Mouse (Mus musculus) midbrain, embryonic 13.5 days (tissue): ENCODE measurements at regions not wholly inside any gene's neighbourhood (a gene's known extent, or its start where the extent isn't known, plus 50 kb on each side); places are given as distances from the start of the nearest gene placed in this dataset.
A peak's percentile ranks its signal among the peaks of the same experiment; 100 is the strongest.
"Not testable (repeated sequence)": the region's sequence is repeated elsewhere in the genome, so short reads cannot be mapped to it uniquely, and the experiment has no call there.

ENCODE experiments used
- ATAC-seq: fragments of 200-750 bp; cut with Nextera tagmentation; 2 replicates; pipeline ENCODE4 v1.8.0; 2017; ENCODE audit warnings: mild to moderate bottlenecking, moderate TSS enrichment, moderate library complexity
- H3K27ac ChIP-seq: fragments of 300-500 bp; sonication (generic); 2 replicates; pipeline ENCODE4 v1.5.1; 2015; ENCODE audit warnings: inconsistent platforms, mild to moderate bottlenecking, moderate library complexity
- H3K27me3 ChIP-seq: fragments of 300-500 bp; sonication (generic); 2 replicates; pipeline ENCODE4 v1.6.1; 2015; ENCODE audit warnings: mild to moderate bottlenecking, inconsistent platforms
- H3K36me3 ChIP-seq: fragments of 300-500 bp; sonication (generic); 2 replicates; pipeline ENCODE4 v1.6.1; 2015; ENCODE audit warnings: mild to moderate bottlenecking, inconsistent platforms
- H3K4me1 ChIP-seq: fragments of 300-500 bp; sonication (generic); replicated peaks from 2 replicates; pipeline ENCODE4 v1.6.1; 2015; ENCODE audit warnings: inconsistent platforms
- H3K4me2 ChIP-seq: fragments of 300-500 bp; sonication (generic); replicated peaks from 2 replicates; pipeline ENCODE4 v1.6.1; 2015; ENCODE audit warnings: moderate library complexity, mild to moderate bottlenecking, inconsistent platforms
- H3K4me3 ChIP-seq: fragments of 300-500 bp; sonication (generic); replicated peaks from 2 replicates; pipeline ENCODE4 v1.5.1; 2015; ENCODE audit warnings: mild to moderate bottlenecking, inconsistent platforms
- H3K9ac ChIP-seq: fragments of 300-500 bp; sonication (generic); replicated peaks from 2 replicates; pipeline ENCODE4 v1.6.1; 2015; ENCODE audit warnings: mild to moderate bottlenecking, inconsistent platforms
- H3K9me3 ChIP-seq: fragments of 300-500 bp; sonication (generic); 2 replicates; pipeline ENCODE4 v1.6.1; 2016; ENCODE audit warnings: mild to moderate bottlenecking, inconsistent platforms
- WGBS: fragments of 180-500 bp; shearing (Covaris S2); methylation state at CpG from one replicate; pipeline ENCODE4 v1.1.7; 2015; 5-methylcytosine and 5-hydroxymethylcytosine counted together

DNA sequence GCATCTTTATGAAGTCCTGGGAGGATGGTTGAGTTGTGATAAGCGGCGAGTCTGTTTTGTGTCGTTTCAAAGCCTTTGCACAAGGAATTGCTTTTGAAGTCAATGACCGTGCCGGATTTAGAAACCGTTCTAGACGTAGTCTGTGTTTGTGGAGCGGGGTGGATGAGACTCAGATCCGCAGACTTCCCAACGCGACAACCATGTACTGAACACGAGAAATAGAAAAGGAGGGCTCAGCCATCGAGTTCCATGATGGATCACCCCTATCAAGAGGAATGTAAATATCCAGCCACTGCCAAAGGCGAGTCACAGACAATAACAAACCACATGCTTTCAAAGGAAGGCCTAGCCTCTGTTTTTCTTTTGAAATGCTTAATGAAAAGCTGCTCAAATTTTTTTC, 120.5 kb downstream of the Mterf1b start:
- Histone ChIP-seq H3K9ac (no peak overlapping the region), H3K4me2 (no peak overlapping the region), H3K27me3 (no peaks in the 10 kb centered on the region), H3K27ac (no peak overlapping the region), H3K4me1 (no peaks in the 10 kb centered on the region), H3K4me3 (no peak overlapping the region), H3K9me3 (no peaks in the 10 kb centered on the region), H3K36me3 (no peaks in the 10 kb centered on the region)
- no peak for ATAC-seq
- WGBS = 79% methylated on average over 14 of the region's 14 CpGs

DNA sequence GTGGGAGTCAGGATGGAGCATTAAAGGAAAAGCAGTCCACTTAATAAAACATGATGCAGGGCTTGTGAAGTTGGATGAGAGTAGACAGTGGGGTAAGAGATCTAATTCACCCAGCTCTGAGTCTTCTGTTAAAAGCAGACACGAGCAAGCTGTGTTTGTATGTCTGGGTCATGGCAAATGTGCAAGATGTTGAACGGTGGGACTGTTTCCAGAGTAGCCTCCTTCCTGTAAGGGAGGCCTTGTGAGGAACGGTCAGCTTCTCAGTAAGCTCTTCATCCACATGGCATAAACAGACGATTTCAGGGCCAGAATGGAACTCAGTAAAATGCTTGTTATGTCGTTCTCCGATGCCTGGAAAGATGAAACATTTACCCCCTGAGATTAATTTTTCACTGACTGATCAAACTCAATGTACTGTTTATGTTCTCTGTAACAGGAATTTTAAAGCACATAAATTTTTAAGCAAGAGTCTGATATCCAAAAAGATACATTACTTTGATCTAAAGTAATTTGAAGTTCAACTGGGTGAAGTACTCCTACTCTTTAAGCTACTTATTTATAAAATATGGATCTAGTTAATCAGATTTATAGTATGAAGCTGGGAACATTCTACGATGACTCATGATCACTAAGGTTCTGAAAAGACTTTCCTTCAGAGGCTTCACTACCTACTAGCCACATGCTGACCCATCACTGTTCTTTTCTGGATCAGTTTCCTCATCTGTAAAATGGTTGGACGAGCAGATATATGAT, 130.6 kb downstream of the Mterf1b start:
- no peak for ATAC-seq
- no peaks in the 10 kb centered on the region for H3K36me3 ChIP-seq
- H3K27me3 ChIP-seq = no peaks in the 10 kb centered on the region
- H3K27ac ChIP-seq = no peak overlapping the region
- no peaks in the 10 kb centered on the region for H3K4me1 ChIP-seq
- no peaks in the 10 kb centered on the region for H3K9me3 ChIP-seq
- WGBS = 89% methylated on average over 8 of the region's 8 CpGs
- no peak overlapping the region for H3K4me3 ChIP-seq
- no peak overlapping the region for H3K9ac ChIP-seq
- no peak overlapping the region for H3K4me2 ChIP-seq

DNA sequence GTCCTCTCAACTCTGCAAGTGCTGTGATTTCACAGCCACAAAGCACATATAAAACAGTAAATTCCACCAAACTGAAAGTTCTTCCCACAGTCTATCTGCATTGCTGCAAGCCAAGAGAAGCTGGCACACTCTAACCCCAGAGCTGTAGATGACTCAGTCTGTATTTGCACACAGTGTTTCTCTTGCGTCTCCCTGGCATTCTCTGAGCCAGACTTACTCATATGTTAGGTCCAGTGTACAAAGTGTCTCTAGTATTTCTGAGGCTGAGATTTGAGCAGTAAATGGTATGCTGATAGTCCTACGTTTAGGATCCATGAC, 131.2 kb downstream of the Mterf1b start:
- Histone ChIP-seq H3K27me3 (no peaks in the 10 kb centered on the region), H3K9ac (no peak overlapping the region), H3K4me1 (no peaks in the 10 kb centered on the region), H3K9me3 (no peaks in the 10 kb centered on the region), H3K27ac (no peak overlapping the region), H3K4me2 (no peak overlapping the region), H3K36me3 (no peaks in the 10 kb centered on the region), H3K4me3 (no peak overlapping the region)
- WGBS = 88% methylated on average over 2 of the region's 2 CpGs
- no peak for ATAC-seq

DNA sequence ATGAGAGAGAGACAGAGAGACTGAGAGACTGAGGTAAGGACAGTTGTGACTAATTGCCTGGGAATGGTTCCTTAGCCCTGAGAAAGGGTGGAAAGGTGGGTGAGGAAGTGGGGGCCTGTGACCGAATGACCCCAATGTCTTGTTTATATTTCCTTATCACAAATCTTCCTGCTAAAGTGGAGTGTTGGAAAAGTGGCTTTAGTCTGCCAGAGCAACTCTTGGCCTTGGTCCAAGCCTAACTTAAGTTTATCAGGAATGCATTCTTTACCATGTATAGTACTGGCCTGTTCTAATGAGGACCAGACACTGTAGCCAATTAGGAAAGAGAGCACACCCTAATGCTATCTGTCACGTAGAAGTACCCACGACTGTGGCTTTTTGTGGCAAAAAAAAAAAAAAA, 133.6 kb downstream of the Mterf1b start:
- H3K9ac ChIP-seq = no peak overlapping the region
- H3K9me3 ChIP-seq = no peaks in the 10 kb centered on the region
- H3K27me3 ChIP-seq = no peaks in the 10 kb centered on the region
- H3K27ac ChIP-seq = no peak overlapping the region
- 42% methylated on average over 3 of the region's 3 CpGs for WGBS
- no peaks in the 10 kb centered on the region for H3K4me1 ChIP-seq
- H3K36me3 ChIP-seq = no peaks in the 10 kb centered on the region
- no peak overlapping the region for H3K4me3 ChIP-seq
- no peak for ATAC-seq
- no peak overlapping the region for H3K4me2 ChIP-seq

DNA sequence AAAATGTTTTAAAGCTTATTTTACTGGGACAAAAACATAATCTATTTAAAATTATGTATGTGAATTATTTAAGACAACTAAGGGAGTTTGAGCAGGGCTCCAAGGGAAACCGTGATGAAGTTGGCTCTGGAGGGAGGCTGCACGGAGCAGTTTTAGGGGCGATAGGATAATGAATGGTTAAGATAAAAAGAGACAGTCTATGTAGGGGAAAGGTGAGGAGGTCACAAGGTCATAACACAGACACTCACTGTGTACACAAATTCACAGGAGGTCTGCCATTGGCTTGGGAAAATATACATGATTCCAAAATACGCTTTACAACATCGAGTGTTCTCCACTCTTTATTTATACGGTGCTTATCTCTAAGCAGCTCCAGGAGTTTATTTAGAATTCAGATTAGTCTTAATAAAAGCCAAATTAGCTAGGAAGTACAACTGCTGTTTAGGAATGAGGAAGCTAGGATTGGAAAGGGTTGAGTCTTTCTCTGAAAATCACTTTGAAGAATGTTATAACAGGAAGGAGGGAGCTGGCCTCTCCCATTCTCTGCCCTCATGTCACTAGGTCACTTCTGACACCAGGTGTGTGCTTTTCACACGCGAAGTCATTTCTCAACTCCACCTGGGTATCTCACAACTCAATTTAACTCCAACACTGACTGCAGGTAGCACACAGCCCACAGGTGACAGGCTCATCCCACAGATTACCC, 134.3 kb downstream of the Mterf1b start:
- Histone ChIP-seq H3K36me3 (no peaks in the 10 kb centered on the region), H3K27me3 (no peaks in the 10 kb centered on the region), H3K9me3 (no peaks in the 10 kb centered on the region), H3K4me1 (no peaks in the 10 kb centered on the region), H3K4me2 (no peak overlapping the region), H3K9ac (no peak overlapping the region), H3K27ac (no peak overlapping the region), H3K4me3 (no peak overlapping the region)
- no peak for ATAC-seq
- 54% methylated on average over 8 of the region's 8 CpGs for WGBS

DNA sequence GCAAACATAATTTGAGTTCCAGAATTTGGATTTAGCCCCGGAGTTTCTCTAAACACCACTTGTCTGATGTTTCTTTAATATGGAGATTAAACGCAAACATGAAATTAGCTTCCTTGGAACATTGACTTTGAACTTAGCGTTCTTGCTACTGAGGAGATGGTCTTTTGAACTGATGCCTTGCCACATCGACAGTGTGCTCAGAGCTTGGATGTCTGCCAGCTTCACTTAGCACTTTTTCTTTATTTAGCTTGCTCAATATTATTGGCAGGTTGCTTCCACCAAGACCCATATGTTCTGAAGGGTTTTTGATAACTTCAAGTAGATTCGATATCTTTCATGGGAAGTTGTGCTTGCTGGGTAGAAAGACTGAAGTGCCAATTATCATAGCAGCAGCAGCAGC, 143.5 kb downstream of the Mterf1b start:
- Histone ChIP-seq H3K9me3 (no peaks in the 10 kb centered on the region), H3K9ac (no peak overlapping the region), H3K4me3 (no peak overlapping the region), H3K27ac (no peak overlapping the region), H3K36me3 (no peaks in the 10 kb centered on the region), H3K4me2 (no peak overlapping the region), H3K27me3 (no peaks in the 10 kb centered on the region), H3K4me1 (no peaks in the 10 kb centered on the region)
- WGBS = 68% methylated on average over 5 of the region's 5 CpGs
- no peak for ATAC-seq

DNA sequence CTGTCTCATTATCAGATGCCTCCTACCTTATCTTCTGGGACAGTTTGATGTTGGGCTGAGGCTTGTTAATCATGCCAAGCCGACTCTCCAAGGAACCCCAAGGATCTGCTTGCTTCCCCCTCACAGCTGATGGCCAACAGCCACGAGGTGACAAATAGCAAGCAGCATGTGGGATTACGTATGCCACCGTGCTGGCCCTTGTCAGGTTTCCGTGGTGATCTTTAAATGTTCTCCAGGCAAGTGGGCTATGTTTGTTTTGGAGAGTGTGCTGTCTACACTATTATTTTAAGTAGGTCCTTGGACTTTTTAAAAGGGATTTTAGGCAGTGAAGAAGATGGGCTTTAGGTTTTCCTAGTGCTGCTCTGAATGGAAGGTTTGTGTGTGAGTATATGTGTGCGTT, 149.8 kb downstream of the Mterf1b start:
- H3K27me3 ChIP-seq = no peaks in the 10 kb centered on the region
- ATAC-seq = no peak
- 24% methylated on average over 6 of the region's 6 CpGs for WGBS
- no peak overlapping the region for H3K4me2 ChIP-seq
- peaks cover 12% of the 10 kb centered on the region for H3K4me1 ChIP-seq
- H3K27ac ChIP-seq = no peak overlapping the region
- no peak overlapping the region for H3K9ac ChIP-seq
- H3K9me3 ChIP-seq = no peaks in the 10 kb centered on the region
- H3K4me3 ChIP-seq = no peak overlapping the region
- no peaks in the 10 kb centered on the region for H3K36me3 ChIP-seq

DNA sequence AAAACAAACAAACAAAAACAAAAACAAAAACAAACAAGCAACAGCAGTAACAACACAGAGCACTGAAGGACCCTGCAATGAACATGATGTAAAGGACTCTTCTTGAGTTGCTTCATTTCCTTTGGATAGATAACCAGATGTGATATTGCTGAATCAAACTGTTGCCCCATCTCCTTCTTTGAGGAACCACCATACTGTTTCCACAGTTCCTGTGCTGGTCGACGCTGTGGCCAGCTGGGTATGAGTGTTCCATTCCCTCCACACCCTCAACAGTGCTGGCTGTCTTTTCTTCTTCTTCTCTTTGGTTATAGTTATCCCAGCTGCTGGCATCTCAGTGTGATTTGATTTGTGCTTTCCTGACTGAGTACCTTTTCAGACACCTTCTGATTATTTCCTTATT, 152.3 kb downstream of the Mterf1b start:
- H3K9me3 ChIP-seq = no peaks in the 10 kb centered on the region
- no peak overlapping the region for H3K27ac ChIP-seq
- H3K4me1 ChIP-seq = peaks cover 12% of the 10 kb centered on the region
- H3K36me3 ChIP-seq = no peaks in the 10 kb centered on the region
- H3K4me2 ChIP-seq = no peak overlapping the region
- H3K4me3 ChIP-seq = no peak overlapping the region
- ATAC-seq = no peak
- H3K9ac ChIP-seq = no peak overlapping the region
- 93% methylated on average over 2 of the region's 2 CpGs for WGBS
- H3K27me3 ChIP-seq = no peaks in the 10 kb centered on the region

DNA sequence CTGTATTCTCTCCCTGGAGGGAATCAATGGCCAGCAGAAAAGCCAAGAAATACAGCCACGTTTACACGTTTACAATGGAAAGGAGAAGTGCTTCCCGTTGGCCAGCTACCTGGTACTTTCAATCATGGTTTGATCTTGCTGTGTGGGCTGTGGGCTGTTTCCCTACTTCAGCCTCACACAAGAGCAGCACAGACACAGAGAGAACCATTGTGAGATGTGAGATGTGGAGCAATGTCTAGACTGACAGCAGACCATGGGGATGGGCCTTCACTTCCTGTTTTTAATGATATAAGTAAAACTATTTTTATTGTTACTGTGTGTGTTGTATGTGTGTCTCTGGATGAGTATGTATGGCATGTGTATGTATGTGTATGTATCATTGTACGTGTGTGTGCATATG, 156.2 kb downstream of the Mterf1b start:
- Histone ChIP-seq H3K4me1 (no peaks in the 10 kb centered on the region), H3K27me3 (no peaks in the 10 kb centered on the region), H3K9me3 (no peaks in the 10 kb centered on the region), H3K27ac (no peak overlapping the region), H3K36me3 (no peaks in the 10 kb centered on the region), H3K4me3 (no peak overlapping the region), H3K4me2 (no peak overlapping the region), H3K9ac (no peak overlapping the region)
- WGBS = 87% methylated on average over 4 of the region's 4 CpGs
- ATAC-seq = no peak

DNA sequence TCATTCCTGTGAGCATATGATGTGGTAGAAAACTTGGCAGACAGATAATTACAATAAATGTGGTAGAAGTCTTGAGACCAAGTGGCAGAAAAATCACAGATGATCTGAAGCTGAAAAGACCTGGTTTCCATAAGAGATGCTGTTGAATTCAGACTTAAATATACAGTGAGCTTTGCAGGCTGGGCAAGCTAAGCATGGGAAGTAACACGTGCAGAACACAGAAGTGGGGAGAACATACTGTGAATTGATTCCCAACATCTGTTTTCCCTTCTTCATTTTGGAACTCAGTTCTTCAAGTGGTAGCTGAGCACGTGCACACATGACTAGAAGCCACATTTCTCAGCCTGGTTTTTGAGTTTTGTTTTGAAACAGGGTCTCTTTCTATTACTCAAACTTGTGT, 157.8 kb downstream of the Mterf1b start:
- H3K4me1 ChIP-seq = peaks cover 6% of the 10 kb centered on the region
- 82% methylated on average over 2 of the region's 2 CpGs for WGBS
- H3K9me3 ChIP-seq = no peaks in the 10 kb centered on the region
- H3K4me2 ChIP-seq = no peak overlapping the region
- ATAC-seq = no peak
- H3K4me3 ChIP-seq = no peak overlapping the region
- H3K36me3 ChIP-seq = no peaks in the 10 kb centered on the region
- no peak overlapping the region for H3K27ac ChIP-seq
- no peaks in the 10 kb centered on the region for H3K27me3 ChIP-seq
- H3K9ac ChIP-seq = no peak overlapping the region

DNA sequence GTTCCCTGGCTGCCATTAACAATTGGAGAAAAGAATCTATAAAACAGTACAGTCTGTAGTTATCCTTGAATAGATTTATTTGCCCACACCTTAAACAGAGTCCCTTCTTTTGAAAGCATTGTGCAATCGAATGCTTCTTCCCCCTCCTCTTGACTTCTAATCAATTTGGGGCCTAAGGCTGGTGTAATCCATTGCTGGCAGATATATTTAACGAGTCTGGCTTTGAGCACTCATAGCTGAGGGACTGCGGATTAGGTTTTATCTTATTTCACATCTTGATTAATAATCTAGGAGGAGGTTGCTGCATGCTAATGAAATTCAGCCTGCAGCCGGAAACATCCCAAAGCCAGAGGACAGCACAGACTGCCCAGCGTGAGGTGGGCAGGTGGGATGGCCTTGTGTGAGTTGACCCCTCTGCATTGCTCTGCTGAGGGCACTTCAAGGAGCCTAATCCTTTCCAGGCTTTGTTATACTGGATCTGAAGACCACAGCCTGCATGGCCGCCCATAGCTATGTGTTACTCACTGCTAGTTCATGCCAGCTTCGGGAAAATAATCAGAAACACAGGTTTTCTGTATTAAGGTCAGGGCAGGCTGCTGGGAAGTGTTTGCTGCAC, 163.6 kb downstream of the Mterf1b start:
- no peak overlapping the region for H3K4me2 ChIP-seq
- no peaks in the 10 kb centered on the region for H3K36me3 ChIP-seq
- peak overlapping the region; percentile 27 for H3K27ac ChIP-seq
- no peaks in the 10 kb centered on the region for H3K9me3 ChIP-seq
- H3K4me1 ChIP-seq = peaks cover 16% of the 10 kb centered on the region
- 32% methylated on average over 7 of the region's 7 CpGs for WGBS
- H3K27me3 ChIP-seq = no peaks in the 10 kb centered on the region
- no peak overlapping the region for H3K4me3 ChIP-seq
- ATAC-seq = peak; percentile 83
- no peak overlapping the region for H3K9ac ChIP-seq

DNA sequence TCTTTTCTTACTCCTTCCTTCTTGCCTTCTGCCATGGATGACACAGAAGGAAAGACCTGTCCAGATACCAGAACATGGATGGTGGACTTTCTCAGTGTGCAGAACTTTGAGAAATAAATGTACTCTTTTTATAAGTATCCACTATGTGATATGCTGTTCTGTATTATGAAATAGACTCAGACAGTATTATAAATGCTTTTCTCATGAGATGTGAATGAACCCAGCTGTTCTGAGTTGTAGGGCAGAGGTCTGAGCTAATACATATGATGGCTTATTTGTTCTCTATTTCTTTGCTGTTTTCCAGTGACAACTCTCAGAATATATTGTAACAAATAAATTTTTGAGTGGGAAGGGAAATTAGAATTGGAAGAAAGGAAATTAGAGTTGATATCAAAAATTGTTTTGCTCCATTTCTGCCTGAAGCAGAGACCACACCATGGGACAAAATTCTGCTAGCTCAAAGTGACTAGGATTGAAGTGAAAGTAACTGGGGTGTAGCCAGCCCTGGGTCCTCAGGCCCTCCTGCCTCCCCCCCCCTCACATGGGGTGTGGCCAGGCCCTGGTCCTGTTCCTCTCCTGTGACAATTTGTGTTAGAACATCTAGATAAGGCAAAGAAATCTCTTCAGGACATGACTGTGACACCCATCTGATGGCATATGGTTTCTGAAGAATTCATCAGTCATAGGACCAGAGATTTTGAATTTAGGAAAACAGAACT, 164.5 kb downstream of the Mterf1b start:
- peaks cover 16% of the 10 kb centered on the region for H3K4me1 ChIP-seq
- H3K27ac ChIP-seq, H3K36me3 ChIP-seq, ATAC-seq, H3K9ac ChIP-seq, H3K4me3 ChIP-seq, H3K27me3 ChIP-seq, H3K4me2 ChIP-seq, H3K9me3 ChIP-seq: not testable (repeated sequence)
